Mouse (Mus musculus): ENCODE results near the gene Sptssb. TPM values are rescaled to one million over a fixed set of nuclear protein-coding genes. Genes with fewer than 3 reads are reported as not detected.

Sptssb gene
- polyA plus RNA-seq, 1 experiment from 2014 or later: 0.17 TPM

GRCm38 (mm10) chr3:69819851-69820200 lies 39.9 kb downstream of the Sptssb start:
- 34% methylated on average over 3 of the region's 3 CpGs for WGBS
- H3K36me3 ChIP-seq (replicated peaks): no peaks in the 10 kb centered on the region
- no peaks in the 10 kb centered on the region for H3K27me3 ChIP-seq

GRCm38 (mm10) chr3:69819146-69819850 lies 40.4 kb downstream of the Sptssb start:
- ATAC-seq (ENCODE audit: low FRiP score): no peak
- Histone ChIP-seq H3K27me3 (no peaks in the 10 kb centered on the region), H3K4me3 (replicated peaks) (no peak overlapping the region), H3K4me1 (no peaks in the 10 kb centered on the region), H3K9ac (no peak overlapping the region), H3K36me3 (replicated peaks) (no peaks in the 10 kb centered on the region), H3K27ac (no peak overlapping the region), H3K4me2 (no peak overlapping the region), H3K9me3 (no peaks in the 10 kb centered on the region)
- WGBS: 85% methylated on average over 7 of the region's 7 CpGs

More at GRCm38 (mm10) chr3:69819851-69820200, 39.9 kb downstream of the Sptssb start:
- ATAC-seq (ENCODE audit: low FRiP score): no peak
- Histone ChIP-seq H3K27ac (no peak overlapping the region), H3K4me1 (no peaks in the 10 kb centered on the region), H3K4me3 (replicated peaks) (no peak overlapping the region), H3K4me2 (no peak overlapping the region), H3K9me3 (no peaks in the 10 kb centered on the region), H3K9ac (no peak overlapping the region)

GRCm38 (mm10) chr3:69818466-69818865 lies 41.3 kb downstream of the Sptssb start:
- WGBS: 71% methylated on average over 5 of the region's 5 CpGs
- Histone ChIP-seq H3K9me3 (no peaks in the 10 kb centered on the region), H3K4me1 (no peaks in the 10 kb centered on the region), H3K9ac (no peak overlapping the region), H3K27ac (no peak overlapping the region), H3K36me3 (replicated peaks) (no peaks in the 10 kb centered on the region), H3K4me3 (replicated peaks) (no peak overlapping the region), H3K4me2 (no peak overlapping the region), H3K27me3 (no peaks in the 10 kb centered on the region)
- no peak for ATAC-seq (ENCODE audit: low FRiP score)

- Histone ChIP-seq H3K9ac (no peak overlapping the region), H3K4me3 (replicated peaks) (no peak overlapping the region), H3K4me2 (no peak overlapping the region), H3K9me3 (no peaks in the 10 kb centered on the region), H3K27me3 (no peaks in the 10 kb centered on the region), H3K36me3 (replicated peaks) (no peaks in the 10 kb centered on the region), H3K4me1 (no peaks in the 10 kb centered on the region), H3K27ac (no peak overlapping the region)
- ATAC-seq (ENCODE audit: low FRiP score): no peak
- WGBS: 79% methylated on average over 2 of the region's 2 CpGs
Observed at GRCm38 (mm10) chr3:69816547-69816946, 43.2 kb downstream of the Sptssb start.

- no peaks in the 10 kb centered on the region for H3K27me3 ChIP-seq
- H3K36me3 ChIP-seq (replicated peaks): no peaks in the 10 kb centered on the region
- H3K9me3 ChIP-seq: no peaks in the 10 kb centered on the region
- H3K4me2 ChIP-seq: no peak overlapping the region
- no peak for ATAC-seq (ENCODE audit: low FRiP score)
- H3K27ac ChIP-seq: no peak overlapping the region
- H3K9ac ChIP-seq: no peak overlapping the region
- 88% methylated on average over 11 of the region's 11 CpGs for WGBS
- no peak overlapping the region for H3K4me3 ChIP-seq (replicated peaks)
- no peaks in the 10 kb centered on the region for H3K4me1 ChIP-seq
Observed at GRCm38 (mm10) chr3:69813005-69813695, 46.6 kb downstream of the Sptssb start.

GRCm38 (mm10) chr3:69812442-69812841 lies 47.3 kb downstream of the Sptssb start:
- Histone ChIP-seq H3K9me3 (no peaks in the 10 kb centered on the region), H3K9ac (no peak overlapping the region), H3K27me3 (no peaks in the 10 kb centered on the region), H3K4me3 (replicated peaks) (no peak overlapping the region), H3K27ac (no peak overlapping the region), H3K4me2 (no peak overlapping the region), H3K36me3 (replicated peaks) (no peaks in the 10 kb centered on the region), H3K4me1 (no peaks in the 10 kb centered on the region)
- 82% methylated on average over 2 of the region's 2 CpGs for WGBS
- no peak for ATAC-seq (ENCODE audit: low FRiP score)

GRCm38 (mm10) chr3:69808479-69808878 lies 51.3 kb downstream of the Sptssb start:
- 92% methylated on average over 7 of the region's 7 CpGs for WGBS
- no peaks in the 10 kb centered on the region for H3K4me1 ChIP-seq
- no peak overlapping the region for H3K9ac ChIP-seq
- H3K27me3 ChIP-seq: no peaks in the 10 kb centered on the region
- H3K36me3 ChIP-seq (replicated peaks): no peaks in the 10 kb centered on the region
- H3K27ac ChIP-seq: no peak overlapping the region
- no peaks in the 10 kb centered on the region for H3K9me3 ChIP-seq
- ATAC-seq (ENCODE audit: low FRiP score): no peak
- H3K4me3 ChIP-seq (replicated peaks): no peak overlapping the region
- no peak overlapping the region for H3K4me2 ChIP-seq

- Histone ChIP-seq H3K9ac (no peak overlapping the region), H3K4me1 (no peaks in the 10 kb centered on the region), H3K4me2 (no peak overlapping the region), H3K27ac (no peak overlapping the region), H3K27me3 (no peaks in the 10 kb centered on the region), H3K4me3 (replicated peaks) (no peak overlapping the region), H3K9me3 (no peaks in the 10 kb centered on the region), H3K36me3 (replicated peaks) (no peaks in the 10 kb centered on the region)
- 96% methylated on average over 1 of the region's 1 CpGs for WGBS
- no peak for ATAC-seq (ENCODE audit: low FRiP score)
Observed at GRCm38 (mm10) chr3:69803137-69803536, 56.6 kb downstream of the Sptssb start.

- Histone ChIP-seq H3K4me3 (replicated peaks) (no peak overlapping the region), H3K27ac (no peak overlapping the region), H3K36me3 (replicated peaks) (no peaks in the 10 kb centered on the region), H3K27me3 (no peaks in the 10 kb centered on the region), H3K9me3 (no peaks in the 10 kb centered on the region), H3K4me2 (no peak overlapping the region), H3K9ac (no peak overlapping the region), H3K4me1 (no peaks in the 10 kb centered on the region)
- ATAC-seq (ENCODE audit: low FRiP score): no peak
- 73% methylated on average over 7 of the region's 7 CpGs for WGBS
Observed at GRCm38 (mm10) chr3:69800829-69801384, 58.8 kb downstream of the Sptssb start.

- no peaks in the 10 kb centered on the region for H3K27me3 ChIP-seq
- no peak overlapping the region for H3K27ac ChIP-seq
- 86% methylated on average over 1 of the region's 1 CpGs for WGBS
- H3K4me2 ChIP-seq: no peak overlapping the region
- no peak overlapping the region for H3K9ac ChIP-seq
- no peaks in the 10 kb centered on the region for H3K9me3 ChIP-seq
- no peak overlapping the region for H3K4me3 ChIP-seq (replicated peaks)
- no peak for ATAC-seq (ENCODE audit: low FRiP score)
- H3K4me1 ChIP-seq: no peaks in the 10 kb centered on the region
- H3K36me3 ChIP-seq (replicated peaks): no peaks in the 10 kb centered on the region
Observed at GRCm38 (mm10) chr3:69799096-69799495, 60.6 kb downstream of the Sptssb start.

GRCm38 (mm10) chr3:69797969-69798368 lies 61.8 kb downstream of the Sptssb start:
- no peak overlapping the region for H3K27ac ChIP-seq
- 90% methylated on average over 2 of the region's 2 CpGs for WGBS
- ATAC-seq (ENCODE audit: low FRiP score): no peak
- no peaks in the 10 kb centered on the region for H3K27me3 ChIP-seq
- H3K4me3 ChIP-seq (replicated peaks): no peak overlapping the region
- no peaks in the 10 kb centered on the region for H3K4me1 ChIP-seq
- no peaks in the 10 kb centered on the region for H3K9me3 ChIP-seq
- no peak overlapping the region for H3K4me2 ChIP-seq
- H3K9ac ChIP-seq: no peak overlapping the region
- H3K36me3 ChIP-seq (replicated peaks): no peaks in the 10 kb centered on the region

- 92% methylated on average over 4 of the region's 4 CpGs for WGBS
- Histone ChIP-seq H3K4me1 (no peaks in the 10 kb centered on the region), H3K27me3 (no peaks in the 10 kb centered on the region), H3K4me2 (no peak overlapping the region), H3K27ac (no peak overlapping the region), H3K36me3 (replicated peaks) (no peaks in the 10 kb centered on the region), H3K4me3 (replicated peaks) (no peak overlapping the region), H3K9me3 (no peaks in the 10 kb centered on the region), H3K9ac (no peak overlapping the region)
- no peak for ATAC-seq (ENCODE audit: low FRiP score)
Observed at GRCm38 (mm10) chr3:69797533-69797932, 62.2 kb downstream of the Sptssb start.
